Mouse (Mus musculus) liver, embryonic 13.5 days (tissue): ENCODE results near the gene Peli2. TPM values are rescaled to one million over a fixed set of nuclear protein-coding genes. Genes with fewer than 3 reads are reported as not detected.

Experiments
- ATAC-seq: fragments of 200-750 bp; cut with Nextera tagmentation; 2 replicates; pipeline ENCODE4 v1.8.0; 2017; ENCODE audit warnings: low read depth, mild to moderate bottlenecking, moderate number of reproducible peaks, moderate library complexity
- DNase-seq: peaks from one replicate; pipeline ENCODE4 v3.0.0; 2022
- H3K27ac ChIP-seq: fragments of 300-500 bp; sonication (generic); 2 replicates; pipeline ENCODE4 v1.5.1; 2015; ENCODE audit warnings: moderate library complexity, mild to moderate bottlenecking, inconsistent platforms
- H3K27me3 ChIP-seq: fragments of 300-500 bp; sonication (generic); 2 replicates; pipeline ENCODE4 v1.6.1; 2015; ENCODE audit warnings: mild to moderate bottlenecking, inconsistent platforms
- H3K36me3 ChIP-seq: fragments of 300-500 bp; sonication (generic); 2 replicates; pipeline ENCODE4 v1.6.1; 2015; ENCODE audit warnings: mild to moderate bottlenecking, inconsistent platforms
- H3K4me1 ChIP-seq: fragments of 300-500 bp; sonication (generic); replicated peaks from 2 replicates; pipeline ENCODE4 v1.6.1; 2015; ENCODE audit warnings: inconsistent platforms
- H3K4me2 ChIP-seq: fragments of 300-500 bp; sonication (generic); 2 replicates; pipeline ENCODE4 v1.6.1; 2015; ENCODE audit warnings: inconsistent platforms, mild to moderate bottlenecking, moderate library complexity
- H3K4me3 ChIP-seq: fragments of 300-500 bp; sonication (generic); replicated peaks from 2 replicates; pipeline ENCODE4 v1.5.1; 2015; ENCODE audit warnings: mild to moderate bottlenecking, inconsistent platforms
- H3K9ac ChIP-seq: fragments of 300-500 bp; sonication (generic); 2 replicates; pipeline ENCODE4 v1.6.1; 2015; ENCODE audit warnings: mild to moderate bottlenecking, inconsistent platforms
- H3K9me3 ChIP-seq: fragments of 300-500 bp; sonication (generic); replicated peaks from 2 replicates; pipeline ENCODE4 v1.6.1; 2016; ENCODE audit warnings: inconsistent platforms
- WGBS: fragments of 180-500 bp; shearing (Covaris S2); methylation state at CpG from one replicate; pipeline ENCODE4 v1.1.7; 2015; ENCODE audit not compliant: insufficient replicate concordance; 5-methylcytosine and 5-hydroxymethylcytosine counted together
- polyA plus RNA-seq: library from polyadenylated mRNA; unstranded; fragments of >200 nt; fragmentation: Nextera tagmentation; extraction: Ambion mirVana; gene quantifications from 2 replicates; pipeline ENCODE4 v1.2.1, GENCODE M21; 2015

Gene Peli2
- polyA plus RNA-seq, 1 experiment from 2014 or later, result 0.77 TPM

- 51% methylated on average over 5 of the region's 5 CpGs for WGBS
- H3K36me3 ChIP-seq, result no peaks in the 10 kb centered on the region
- no peak for ATAC-seq
These were observed 76.2 kb downstream of the Peli2 start for GRCm38 (mm10) chr14:48196804-48197203.

GRCm38 (mm10) chr14:48197287-48197686, 76.7 kb downstream of the Peli2 start:
- ATAC-seq, result no peak
- H3K4me2 ChIP-seq, result no peak overlapping the region
- no peaks in the 10 kb centered on the region for H3K27me3 ChIP-seq
- H3K9ac ChIP-seq, result no peak overlapping the region
- H3K9me3 ChIP-seq, result no peaks in the 10 kb centered on the region
- H3K4me1 ChIP-seq, result peaks cover 26% of the 10 kb centered on the region
- DNase-seq, result no peak
- no peak overlapping the region for H3K27ac ChIP-seq
- H3K4me3 ChIP-seq, result no peak overlapping the region
- WGBS, result 52% methylated on average over 7 of the region's 7 CpGs
- H3K36me3 ChIP-seq, result no peaks in the 10 kb centered on the region

More at GRCm38 (mm10) chr14:48196804-48197203, 76.2 kb downstream of the Peli2 start:
- Histone ChIP-seq H3K4me2 (no peak overlapping the region), H3K27ac (no peak overlapping the region), H3K9me3 (no peaks in the 10 kb centered on the region), H3K9ac (no peak overlapping the region), H3K4me1 (peaks cover 21% of the 10 kb centered on the region), H3K4me3 (no peak overlapping the region), H3K27me3 (no peaks in the 10 kb centered on the region)
- no peak for DNase-seq

- H3K36me3 ChIP-seq, result no peaks in the 10 kb centered on the region
- no peak overlapping the region for H3K27ac ChIP-seq
- ATAC-seq (no peak), DNase-seq (no peak)
- 70% methylated on average over 8 of the region's 8 CpGs for WGBS
- no peaks in the 10 kb centered on the region for H3K9me3 ChIP-seq
- no peak overlapping the region for H3K4me3 ChIP-seq
- H3K27me3 ChIP-seq, result no peaks in the 10 kb centered on the region
- no peak overlapping the region for H3K9ac ChIP-seq
- no peak overlapping the region for H3K4me2 ChIP-seq
- H3K4me1 ChIP-seq, result peaks cover 31% of the 10 kb centered on the region
These were observed 77.7 kb downstream of the Peli2 start for GRCm38 (mm10) chr14:48198190-48198954.

GRCm38 (mm10) chr14:48198957-48199356, 78.3 kb downstream of the Peli2 start:
- ATAC-seq (no peak), DNase-seq (no peak)
- Histone ChIP-seq H3K27me3 (no peaks in the 10 kb centered on the region), H3K27ac (no peak overlapping the region), H3K4me2 (no peak overlapping the region), H3K36me3 (no peaks in the 10 kb centered on the region), H3K4me1 (peaks cover 31% of the 10 kb centered on the region), H3K4me3 (no peak overlapping the region), H3K9me3 (no peaks in the 10 kb centered on the region), H3K9ac (no peak overlapping the region)
- 60% methylated on average over 16 of the region's 16 CpGs for WGBS

GRCm38 (mm10) chr14:48199506-48199905, 78.9 kb downstream of the Peli2 start:
- Histone ChIP-seq H3K4me1 (peaks cover 31% of the 10 kb centered on the region), H3K9ac (no peak overlapping the region), H3K4me3 (no peak overlapping the region), H3K4me2 (no peak overlapping the region), H3K9me3 (no peaks in the 10 kb centered on the region), H3K27ac (no peak overlapping the region), H3K27me3 (no peaks in the 10 kb centered on the region), H3K36me3 (no peaks in the 10 kb centered on the region)
- ATAC-seq (no peak), DNase-seq (no peak)
- 62% methylated on average over 4 of the region's 4 CpGs for WGBS

GRCm38 (mm10) chr14:48200291-48200690, 79.7 kb downstream of the Peli2 start:
- H3K4me1 ChIP-seq, result peaks cover 31% of the 10 kb centered on the region
- no peak overlapping the region for H3K4me3 ChIP-seq
- H3K4me2 ChIP-seq, result no peak overlapping the region
- ATAC-seq (no peak; the same call in 1 of the 2 replicates), DNase-seq (no peak)
- H3K36me3 ChIP-seq, result no peaks in the 10 kb centered on the region
- H3K27me3 ChIP-seq, result no peaks in the 10 kb centered on the region
- no peaks in the 10 kb centered on the region for H3K9me3 ChIP-seq
- WGBS, result 73% methylated on average over 9 of the region's 9 CpGs
- no peak overlapping the region for H3K9ac ChIP-seq
- no peak overlapping the region for H3K27ac ChIP-seq

- no peaks in the 10 kb centered on the region for H3K27me3 ChIP-seq
- H3K4me1 ChIP-seq, result peaks cover 31% of the 10 kb centered on the region
- no peak overlapping the region for H3K4me3 ChIP-seq
- no peak overlapping the region for H3K9ac ChIP-seq
- no peak overlapping the region for H3K27ac ChIP-seq
- ATAC-seq, result no peak
- DNase-seq, result no peak
- H3K9me3 ChIP-seq, result no peaks in the 10 kb centered on the region
- no peaks in the 10 kb centered on the region for H3K36me3 ChIP-seq
- no peak overlapping the region for H3K4me2 ChIP-seq
- WGBS, result 52% methylated on average over 3 of the region's 3 CpGs
These were observed 80.2 kb downstream of the Peli2 start for GRCm38 (mm10) chr14:48200788-48201187.

- no peak for ATAC-seq
- Histone ChIP-seq H3K4me1 (peaks cover 34% of the 10 kb centered on the region), H3K4me2 (no peak overlapping the region), H3K27me3 (no peaks in the 10 kb centered on the region), H3K36me3 (no peaks in the 10 kb centered on the region), H3K9me3 (no peaks in the 10 kb centered on the region), H3K9ac (no peak overlapping the region), H3K4me3 (no peak overlapping the region), H3K27ac (no peak overlapping the region)
- WGBS, result 61% methylated on average over 8 of the region's 8 CpGs
- DNase-seq, result no peak
These were observed 80.8 kb downstream of the Peli2 start for GRCm38 (mm10) chr14:48201403-48201802.

GRCm38 (mm10) chr14:48202096-48203036, 81.7 kb downstream of the Peli2 start:
- H3K27ac ChIP-seq, result no peak overlapping the region
- no peak for ATAC-seq
- H3K27me3 ChIP-seq, result no peaks in the 10 kb centered on the region
- H3K4me3 ChIP-seq, result no peak overlapping the region
- no peaks in the 10 kb centered on the region for H3K9me3 ChIP-seq
- DNase-seq, result no peak
- WGBS, result 23% methylated on average over 17 of the region's 17 CpGs
- H3K4me2 ChIP-seq, result no peak overlapping the region
- H3K36me3 ChIP-seq, result no peaks in the 10 kb centered on the region
- H3K4me1 ChIP-seq, result peaks cover 42% of the 10 kb centered on the region
- no peak overlapping the region for H3K9ac ChIP-seq

GRCm38 (mm10) chr14:48205044-48205443, 84.4 kb downstream of the Peli2 start:
- H3K27ac ChIP-seq, result no peak overlapping the region; the same call in 1 of the 2 replicates
- no peak overlapping the region for H3K4me3 ChIP-seq
- no peaks in the 10 kb centered on the region for H3K9me3 ChIP-seq
- H3K36me3 ChIP-seq, result no peaks in the 10 kb centered on the region
- 79% methylated on average over 10 of the region's 10 CpGs for WGBS
- H3K27me3 ChIP-seq, result no peaks in the 10 kb centered on the region
- DNase-seq, result no peak
- no peak overlapping the region for H3K9ac ChIP-seq
- no peak overlapping the region for H3K4me2 ChIP-seq
- H3K4me1 ChIP-seq, result peaks cover 35% of the 10 kb centered on the region
- ATAC-seq, result no peak

- Histone ChIP-seq H3K4me1 (peaks cover 31% of the 10 kb centered on the region), H3K9ac (no peak overlapping the region), H3K27ac (no peak overlapping the region), H3K4me2 (0 out of 2 replicates have a peak overlapping the region, but pooled peaks have one; percentile 3), H3K9me3 (no peaks in the 10 kb centered on the region), H3K4me3 (no peak overlapping the region), H3K27me3 (no peaks in the 10 kb centered on the region), H3K36me3 (no peaks in the 10 kb centered on the region)
- ATAC-seq, result no peak
- WGBS, result 52% methylated on average over 11 of the region's 11 CpGs
- no peak for DNase-seq
These were observed 85.0 kb downstream of the Peli2 start for GRCm38 (mm10) chr14:48205635-48206034.
